Mouse (Mus musculus) lung, embryonic 14.5 days (tissue): ENCODE measurements around the gene Plekha5. TPM values are rescaled to one million over a fixed set of nuclear protein-coding genes. Genes with fewer than 3 reads are reported as not detected.

ENCODE experiments used
- ATAC-seq: fragments of 200-750 bp; cut with Nextera tagmentation; 2 replicates; pipeline ENCODE4 v1.8.0; 2017; ENCODE audit warnings: mild to moderate bottlenecking, moderate TSS enrichment, moderate library complexity; ENCODE audit not compliant: insufficient read depth
- DNase-seq: peaks from one replicate; pipeline ENCODE4 v3.0.0-alpha.2; 2015
- H3K27ac ChIP-seq: fragments of 300-500 bp; sonication (generic); 2 replicates; pipeline ENCODE4 v1.5.1; 2014; ENCODE audit warnings: low read depth, mild to moderate bottlenecking, moderate library complexity
- H3K27me3 ChIP-seq: fragments of 300-500 bp; sonication (generic); 2 replicates; pipeline ENCODE4 v1.6.1; 2014; ENCODE audit warnings: low read length, control low read depth; ENCODE audit not compliant: insufficient read depth
- H3K36me3 ChIP-seq: fragments of 300-500 bp; sonication (generic); 2 replicates; pipeline ENCODE4 v1.6.1; 2014; ENCODE audit warnings: control low read depth; ENCODE audit not compliant: insufficient read depth
- H3K4me1 ChIP-seq: fragments of 300-500 bp; sonication (generic); 2 replicates; pipeline ENCODE4 v1.6.1; 2014; ENCODE audit warnings: antibody characterized with exemption, control low read depth; ENCODE audit not compliant: insufficient read depth
- H3K4me2 ChIP-seq: fragments of 300-500 bp; sonication (generic); 2 replicates; pipeline ENCODE4 v1.6.1; 2014; ENCODE audit warnings: mild to moderate bottlenecking
- H3K4me3 ChIP-seq: fragments of 300-500 bp; sonication (generic); 2 replicates; pipeline ENCODE4 v1.5.1; 2014; ENCODE audit warnings: low read depth, low read length
- H3K9ac ChIP-seq: fragments of 300-500 bp; sonication (generic); 2 replicates; pipeline ENCODE4 v1.6.1; 2014
- H3K9me3 ChIP-seq: fragments of 300-500 bp; sonication (generic); 2 replicates; pipeline ENCODE4 v1.6.1; 2016; ENCODE audit warnings: low read depth, low read length, control low read depth
- CTCF ChIP-seq: IDR thresholded peaks from 2 replicates; pipeline ENCODE4 v1.5.1; 2016; ENCODE audit warnings: antibody characterized with exemption, low read depth
- WGBS: fragments of 180-500 bp; shearing (Covaris S2); extraction: QIAGEN DNeasy Blood & Tissue Kit; methylation state at CpG from one replicate; pipeline ENCODE4 v1.1.7; 2014; 5-methylcytosine and 5-hydroxymethylcytosine counted together
- polyA plus RNA-seq: library from polyadenylated mRNA; unstranded; fragments of >200 nt; fragmentation: Nextera tagmentation; extraction: Ambion mirVana; gene quantifications from 2 replicates; pipeline ENCODE4 v1.2.1, GENCODE M21; 2014

The Plekha5 gene
- polyA plus RNA-seq, 1 experiment from 2014 or later: 54.3 TPM

- H3K4me1 ChIP-seq: peaks cover 5% of the 10 kb centered on the region; the same call in 1 of the 2 replicates
- H3K27ac ChIP-seq: no peak overlapping the region
- ATAC-seq (peak; percentile 68; the same call in 1 of the 2 replicates), DNase-seq (peak; percentile 72)
- no peak for TF ChIP-seq CTCF
- 0 out of 2 replicates have a peak overlapping the region, but pooled peaks have one; percentile 3 for H3K4me2 ChIP-seq
- no peak overlapping the region for H3K9ac ChIP-seq
- WGBS: 14% methylated on average over 8 of the region's 8 CpGs
- H3K27me3 ChIP-seq: no peaks in the 10 kb centered on the region
- H3K9me3 ChIP-seq: no peaks in the 10 kb centered on the region
- H3K4me3 ChIP-seq: no peak overlapping the region
- no peaks in the 10 kb centered on the region for H3K36me3 ChIP-seq
Measured at GRCm38 (mm10) chr6:140514205-140515110, 90.6 kb downstream of the Plekha5 start.

DNA sequence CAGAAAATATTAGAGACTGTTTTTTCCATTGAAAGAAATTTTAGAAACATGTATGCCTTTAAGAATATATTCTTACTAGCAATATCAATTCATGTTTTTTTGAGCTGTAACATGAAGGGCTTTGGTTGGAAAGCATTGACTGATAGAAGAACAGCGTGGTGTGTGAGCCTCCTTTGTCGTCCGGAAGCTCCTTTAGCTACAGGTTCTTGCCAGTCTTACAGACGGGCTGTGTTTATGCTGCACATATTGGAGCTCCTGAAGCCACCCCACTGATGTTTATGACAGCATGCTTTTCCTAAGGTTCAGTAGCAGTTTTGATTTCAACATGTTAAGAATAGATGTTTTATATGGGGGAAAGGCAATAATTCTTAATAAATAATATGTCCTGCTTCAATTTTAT, 91.7 kb downstream of the Plekha5 start:
- TF ChIP-seq CTCF: no peak
- Histone ChIP-seq H3K4me2 (no peak overlapping the region), H3K4me3 (no peak overlapping the region), H3K9me3 (no peaks in the 10 kb centered on the region), H3K27ac (no peak overlapping the region), H3K36me3 (no peaks in the 10 kb centered on the region), H3K9ac (no peak overlapping the region), H3K4me1 (peaks cover 13% of the 10 kb centered on the region; the same call in 1 of the 2 replicates), H3K27me3 (no peaks in the 10 kb centered on the region)
- ATAC-seq (no peak), DNase-seq (no peak)
- WGBS: 72% methylated on average over 4 of the region's 4 CpGs

DNA sequence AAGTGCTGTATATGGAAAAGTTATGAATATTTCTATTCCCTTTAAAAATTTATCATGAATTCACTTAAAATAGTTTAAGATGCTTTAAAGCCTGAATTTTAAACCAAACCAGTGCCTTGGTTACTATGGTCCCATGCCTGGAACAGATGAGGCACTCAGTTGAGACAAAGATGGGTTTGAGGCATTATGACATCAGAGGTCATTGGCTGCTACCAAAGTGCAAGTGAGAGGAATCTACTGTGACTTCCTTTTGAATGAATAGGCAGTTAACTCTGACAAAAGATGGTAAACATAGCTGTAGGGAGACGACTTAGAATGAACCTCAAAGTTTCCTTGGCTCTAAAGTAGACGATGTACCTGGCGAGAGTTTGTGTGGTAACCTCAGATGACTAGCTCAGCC, 92.3 kb downstream of the Plekha5 start:
- TF ChIP-seq CTCF: no peak
- WGBS: 55% methylated on average over 3 of the region's 3 CpGs
- Histone ChIP-seq H3K9me3 (no peaks in the 10 kb centered on the region), H3K36me3 (no peaks in the 10 kb centered on the region), H3K4me1 (peaks cover 13% of the 10 kb centered on the region; the same call in 1 of the 2 replicates), H3K4me3 (no peak overlapping the region), H3K27ac (no peak overlapping the region), H3K9ac (no peak overlapping the region), H3K27me3 (no peaks in the 10 kb centered on the region), H3K4me2 (no peak overlapping the region)
- no peak for ATAC-seq
- DNase-seq: no peak

- Histone ChIP-seq H3K36me3 (no peaks in the 10 kb centered on the region), H3K4me2 (no peak overlapping the region), H3K4me3 (no peak overlapping the region), H3K4me1 (peaks cover 13% of the 10 kb centered on the region; the same call in 1 of the 2 replicates), H3K9ac (no peak overlapping the region), H3K27me3 (no peaks in the 10 kb centered on the region), H3K9me3 (no peaks in the 10 kb centered on the region), H3K27ac (no peak overlapping the region)
- 79% methylated on average over 1 of the region's 1 CpGs for WGBS
- peak; percentile 73 for TF ChIP-seq CTCF
- peak; percentile 35 for DNase-seq
- no peak for ATAC-seq
Measured at GRCm38 (mm10) chr6:140517188-140517587, 93.3 kb downstream of the Plekha5 start.

GRCm38 (mm10) chr6:140519019-140519418, 95.2 kb downstream of the Plekha5 start:
- Histone ChIP-seq H3K9me3 (no peaks in the 10 kb centered on the region), H3K4me1 (peaks cover 13% of the 10 kb centered on the region; the same call in 1 of the 2 replicates), H3K4me2 (no peak overlapping the region), H3K9ac (no peak overlapping the region), H3K27me3 (no peaks in the 10 kb centered on the region), H3K27ac (no peak overlapping the region), H3K4me3 (no peak overlapping the region), H3K36me3 (no peaks in the 10 kb centered on the region)
- 47% methylated on average over 13 of the region's 13 CpGs for WGBS
- ATAC-seq (no peak), DNase-seq (no peak)
- TF ChIP-seq CTCF: no peak

GRCm38 (mm10) chr6:140519488-140520159, 95.8 kb downstream of the Plekha5 start:
- H3K4me1 ChIP-seq: peaks cover 9% of the 10 kb centered on the region; the same call in 1 of the 2 replicates
- H3K4me2 ChIP-seq: no peak overlapping the region
- no peaks in the 10 kb centered on the region for H3K27me3 ChIP-seq
- TF ChIP-seq CTCF: no peak
- H3K4me3 ChIP-seq: no peak overlapping the region
- H3K9me3 ChIP-seq: no peaks in the 10 kb centered on the region
- peak; percentile 26 for DNase-seq
- H3K9ac ChIP-seq: no peak overlapping the region
- no peak overlapping the region for H3K27ac ChIP-seq
- 32% methylated on average over 10 of the region's 10 CpGs for WGBS
- H3K36me3 ChIP-seq: no peaks in the 10 kb centered on the region
- peak; percentile 57 for ATAC-seq

DNA sequence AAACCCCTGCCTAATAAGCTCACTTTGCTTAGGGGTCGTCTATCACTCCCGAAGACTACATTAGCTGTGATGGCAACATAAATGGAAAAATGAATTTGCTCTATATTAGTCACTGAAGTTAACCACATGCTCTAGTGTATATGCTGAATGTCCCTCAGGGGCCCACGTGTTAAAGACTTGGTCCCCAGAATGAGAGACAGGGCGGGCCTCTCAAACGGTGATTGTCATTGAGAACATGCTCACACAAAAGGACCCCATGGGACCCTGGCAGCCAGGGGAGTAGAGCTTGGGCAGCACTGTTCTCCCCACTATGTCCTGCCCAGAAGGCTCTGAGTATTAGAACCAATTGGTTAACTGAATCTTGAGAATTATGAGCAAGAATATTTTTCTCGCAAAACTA, 97.1 kb downstream of the Plekha5 start:
- WGBS: 75% methylated on average over 6 of the region's 6 CpGs
- H3K27me3 ChIP-seq: no peaks in the 10 kb centered on the region
- H3K4me1 ChIP-seq: peaks cover 9% of the 10 kb centered on the region; the same call in 1 of the 2 replicates
- ATAC-seq (no peak), DNase-seq (no peak)
- H3K9me3 ChIP-seq: no peaks in the 10 kb centered on the region
- no peak overlapping the region for H3K4me3 ChIP-seq
- no peak overlapping the region for H3K4me2 ChIP-seq
- no peak for TF ChIP-seq CTCF
- H3K27ac ChIP-seq: no peak overlapping the region
- peaks cover 5% of the 10 kb centered on the region for H3K36me3 ChIP-seq
- H3K9ac ChIP-seq: no peak overlapping the region
